ENCODE assay signal across 8 mouse cellular contexts in the genomic region with DNA sequence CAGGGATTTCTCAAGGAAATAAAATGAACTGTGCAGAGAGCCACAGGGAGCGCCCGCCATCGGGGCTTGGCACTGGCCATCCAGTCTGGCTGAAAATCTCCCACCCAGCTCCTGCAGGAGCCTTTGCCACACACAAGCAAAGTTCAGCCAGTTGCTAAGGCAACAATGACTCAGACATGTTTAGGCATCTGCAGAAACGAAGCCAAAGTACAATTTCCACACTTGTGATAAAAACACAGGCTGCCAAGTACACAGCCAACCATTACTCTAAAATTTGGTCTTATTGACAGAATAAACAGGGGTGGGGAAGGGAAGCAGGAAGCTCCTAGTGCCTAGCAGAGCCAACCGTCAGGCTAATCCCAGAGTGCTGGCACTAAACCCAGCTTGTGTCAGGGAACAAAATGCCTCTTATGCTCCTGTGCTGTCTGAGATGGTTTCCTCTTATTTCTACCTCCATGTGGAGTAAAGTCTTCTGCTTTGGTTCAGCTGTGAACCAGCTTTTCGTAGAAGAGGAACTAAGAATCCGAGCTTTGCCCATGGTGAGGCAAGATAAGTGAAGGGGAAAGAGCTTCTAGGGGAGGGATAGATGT. TPM values are rescaled to one million over a fixed set of nuclear protein-coding genes. Genes with fewer than 3 reads are reported as not detected.
A peak's percentile ranks its signal among the peaks of the same experiment; 100 is the strongest.
DNase-seq lines count a peak whose midpoint lies in the region; ATAC-seq and TF ChIP-seq lines count a peak whose summit lies in the region.

No protein-coding gene starts in this region.

- WGBS in hindbrain, postnatal 0 days = 40% methylated on average over 7 of the region's 7 CpGs
- WGBS in hindbrain, embryonic 11.5 days = 83% methylated on average over 7 of the region's 7 CpGs
- 54% methylated on average over 7 of the region's 7 CpGs for WGBS in heart, embryonic 16.5 days
- WGBS in olfactory bulb, adult 2 months = 9% methylated on average over 7 of the region's 7 CpGs

- no peak overlapping the region for H3K9ac ChIP-seq in hindbrain, postnatal 0 days (replicated peaks; ENCODE audit: low read length)
- H3K9ac ChIP-seq in hindbrain, embryonic 11.5 days (ENCODE audit: low read depth, low read length) = no peak overlapping the region
- no peak overlapping the region for H3K9ac ChIP-seq in heart, embryonic 16.5 days (ENCODE audit: low read length)

- no peaks in the 10 kb centered on the region for H3K9me3 ChIP-seq in hindbrain, postnatal 0 days (ENCODE audit: low read length)
- H3K9me3 ChIP-seq in hindbrain, embryonic 11.5 days (ENCODE audit: control insufficient read depth, low read length) = no peaks in the 10 kb centered on the region
- H3K9me3 ChIP-seq in heart, embryonic 16.5 days (replicated peaks; ENCODE audit: control insufficient read depth, low read length) = no peaks in the 10 kb centered on the region

- peaks cover 5% of the 10 kb centered on the region; the same call in 1 of the 2 replicates for H3K4me1 ChIP-seq in hindbrain, postnatal 0 days (ENCODE audit: insufficient read depth, low read length)
- no peaks in the 10 kb centered on the region for H3K4me1 ChIP-seq in hindbrain, embryonic 11.5 days (replicated peaks; ENCODE audit: control insufficient read depth, insufficient read depth, low read length)
- H3K4me1 ChIP-seq in heart, embryonic 16.5 days (ENCODE audit: control insufficient read depth, insufficient read depth, low read length) = peaks cover 54% of the 10 kb centered on the region
- H3K4me1 ChIP-seq in olfactory bulb, adult 2 months (ENCODE audit: control insufficient read depth, insufficient read depth, low read length) = peaks cover 41% of the 10 kb centered on the region

- no peak for TF ChIP-seq CTCF in hindbrain, postnatal 0 days (IDR thresholded peaks at IDR 0.05; ENCODE audit: low read depth)
- TF ChIP-seq CTCF in olfactory bulb, adult 2 months (IDR thresholded peaks at IDR 0.05; ENCODE audit: insufficient read depth, low read depth, low read length) = no peak

- no peaks in the 10 kb centered on the region for H3K36me3 ChIP-seq in hindbrain, postnatal 0 days (ENCODE audit: insufficient read depth, low read length)
- no peaks in the 10 kb centered on the region for H3K36me3 ChIP-seq in hindbrain, embryonic 11.5 days (ENCODE audit: control insufficient read depth, insufficient read depth, low read length)
- H3K36me3 ChIP-seq in heart, embryonic 16.5 days (ENCODE audit: control insufficient read depth, insufficient read depth) = no peaks in the 10 kb centered on the region

- peak; percentile 76 for ATAC-seq in hindbrain, postnatal 0 days
- ATAC-seq in hindbrain, embryonic 11.5 days (ENCODE audit: low FRiP score) = no peak
- no peak for ATAC-seq in heart, embryonic 16.5 days (replicated peaks; ENCODE audit: extremely low read depth, insufficient read depth, low FRiP score)

- DNase-seq in hindbrain, postnatal 0 days (ENCODE audit: low spot score) = peak; percentile 71
- DNase-seq in hindbrain, embryonic 11.5 days (ENCODE audit: low spot score) = no peak
- peak; percentile 51 for DNase-seq in adrenal gland, adult 8-10 months
- peak; percentile 80 for DNase-seq in layer of hippocampus, adult 9-11 months
- DNase-seq in cerebellum, adult 9-11 months = no peak
- DNase-seq in spleen, postnatal 10 days (ENCODE audit: low spot score in 2 of 2) = no peak

- no peak for TF ChIP-seq POLR2A in olfactory bulb, adult 2 months (IDR thresholded peaks at IDR 0.05; ENCODE audit: insufficient read depth, low read depth, low read length)

- H3K27me3 ChIP-seq in hindbrain, postnatal 0 days (ENCODE audit: insufficient read depth, low read length) = no peaks in the 10 kb centered on the region
- H3K27me3 ChIP-seq in hindbrain, embryonic 11.5 days (ENCODE audit: control insufficient read depth, insufficient read depth, low read length) = no peaks in the 10 kb centered on the region
- H3K27me3 ChIP-seq in heart, embryonic 16.5 days (ENCODE audit: control insufficient read depth, insufficient read depth, low read length) = no peaks in the 10 kb centered on the region

- no peak overlapping the region for H3K4me2 ChIP-seq in hindbrain, postnatal 0 days (ENCODE audit: low read depth, low read length)
- no peak overlapping the region for H3K4me2 ChIP-seq in hindbrain, embryonic 11.5 days (replicated peaks; ENCODE audit: low read depth, low read length)
- no peak overlapping the region for H3K4me2 ChIP-seq in heart, embryonic 16.5 days (ENCODE audit: low read depth, low read length)

- peak overlapping the region; percentile 54 for H3K27ac ChIP-seq in hindbrain, postnatal 0 days
- no peak overlapping the region for H3K27ac ChIP-seq in hindbrain, embryonic 11.5 days (ENCODE audit: low read depth, low read length)
- peak overlapping the region; percentile 45 for H3K27ac ChIP-seq in heart, embryonic 16.5 days (ENCODE audit: low read length)
- H3K27ac ChIP-seq in olfactory bulb, adult 2 months (ENCODE audit: insufficient read depth, low read depth, low read length) = peak overlapping the region; percentile 95

- H3K4me3 ChIP-seq in hindbrain, postnatal 0 days (ENCODE audit: low read length) = no peak overlapping the region
- H3K4me3 ChIP-seq in hindbrain, embryonic 11.5 days (ENCODE audit: low read depth, low read length) = no peak overlapping the region
- H3K4me3 ChIP-seq in heart, embryonic 16.5 days (ENCODE audit: low read length) = no peak overlapping the region
- H3K4me3 ChIP-seq in olfactory bulb, adult 2 months (ENCODE audit: insufficient read depth, low read depth, low read length) = no peak overlapping the region

RNA-seq across cellular contexts. Expression of a gene that starts 12.7 kb away (rescaled TPM):
- 18.7 and 19.5 TPM in 2 replicates for total RNA-seq in hindbrain, postnatal 0 days (2014; rRNA removed)
- polyA plus RNA-seq in hindbrain, postnatal 0 days (2015; fragmentation: Nextera tagmentation; extraction: Ambion mirVana) = 19.3 and 20.0 TPM in 2 replicates
- polyA plus RNA-seq in hindbrain, embryonic 11.5 days (2014; fragmentation: Nextera tagmentation; extraction: Ambion mirVana) = 40.9 and 43.2 TPM in 2 replicates
- total RNA-seq in adrenal gland, adult 8-10 months (2022) = 100 to 1,000 TPM in 2 of 4 experiments, 10 to 100 TPM in 2; 88.4 to 126 (median 102) TPM
- polyA plus RNA-seq in heart, embryonic 16.5 days (2015; fragmentation: Nextera tagmentation; extraction: Ambion mirVana) = 73.3 and 74.2 TPM in 2 replicates
- polyA plus RNA-seq in olfactory bulb, adult 2 months (2012; ENCODE audit: insufficient read depth, insufficient read length, low replicate concordance, missing spikeins) = 149 TPM in 1 of 2 replicates, not detected in the other

RNA-seq across cellular contexts. Expression of a gene that starts 59.0 kb away (rescaled TPM):
- total RNA-seq in hindbrain, postnatal 0 days (2014; rRNA removed) = 36.2 and 39.2 TPM in 2 replicates
- polyA plus RNA-seq in hindbrain, postnatal 0 days (2015; fragmentation: Nextera tagmentation; extraction: Ambion mirVana) = 91.9 and 104 TPM in 2 replicates
- 37.0 and 38.9 TPM in 2 replicates for polyA plus RNA-seq in hindbrain, embryonic 11.5 days (2014; fragmentation: Nextera tagmentation; extraction: Ambion mirVana)
- 10 to 100 TPM in 2 of 4 experiments, 1 to 10 TPM in 2; 9.8 to 16.5 (median 13.1) TPM for total RNA-seq in adrenal gland, adult 8-10 months (2022)
- 23.9 and 24.1 TPM in 2 replicates for polyA plus RNA-seq in heart, embryonic 16.5 days (2015; fragmentation: Nextera tagmentation; extraction: Ambion mirVana)
- not detected in 2 replicates for polyA plus RNA-seq in olfactory bulb, adult 2 months (2012; ENCODE audit: insufficient read depth, insufficient read length, low replicate concordance, missing spikeins)

Comparison
In these comparisons a context has a peak if more than half of its experiments do, and no peak if none do; other contexts are left out.
1. DNase-seq: peak in hindbrain, postnatal 0 days (single experiment), adrenal gland, adult 8-10 months (single experiment) and layer of hippocampus, adult 9-11 months (single experiment); none in hindbrain, embryonic 11.5 days (single experiment), cerebellum, adult 9-11 months (single experiment) and spleen, postnatal 10 days (0 of 2).
2. RNA of a gene that starts 59.0 kb away (polyA plus RNA-seq): 91.9 to 104 TPM in hindbrain, postnatal 0 days, 37.0 to 38.9 TPM in hindbrain, embryonic 11.5 days and 23.9 to 24.1 TPM in heart, embryonic 16.5 days; not detected in olfactory bulb, adult 2 months; every median in the first group is over 10 times any median in the second.